Mouse (Mus musculus) cerebellum, adult 2 months (tissue): Measurements from ENCODE around the gene Hltf.

ENCODE experiments used
- CTCF ChIP-seq: fragments of 200-500 bp; IDR thresholded peaks from 2 replicates; pipeline ENCODE4 v1.5.1; 2011; ENCODE audit warnings: low read depth, mild to moderate bottlenecking, control low read depth, low read length, moderate library complexity, borderline replicate concordance; ENCODE audit not compliant: insufficient read depth
- POLR2A ChIP-seq: fragments of 200-500 bp; IDR thresholded peaks from 2 replicates; pipeline ENCODE4 v1.6.1; 2011; ENCODE audit warnings: low read length, control low read depth, borderline replicate concordance; ENCODE audit not compliant: insufficient read depth

DNA sequence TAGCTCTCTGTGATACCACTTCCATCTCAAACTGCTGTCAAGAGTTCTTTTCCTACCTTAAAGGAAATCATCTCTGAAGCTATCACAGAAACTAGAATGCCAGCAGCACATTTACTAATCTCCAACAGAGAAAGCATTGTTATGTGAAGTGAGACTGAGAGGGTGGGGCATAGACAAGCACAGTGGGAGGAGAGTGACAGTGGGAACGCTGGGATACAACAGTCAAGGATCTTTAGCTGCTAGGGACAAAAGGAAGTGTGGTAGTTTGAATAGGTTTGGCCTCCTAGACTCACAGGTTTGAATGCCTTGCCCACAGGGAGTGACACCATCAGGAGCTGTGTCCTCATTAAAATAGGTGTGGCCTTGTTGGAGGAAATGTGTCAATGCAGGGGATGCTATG lies 33.8 kb upstream of the Hltf start:
- TF ChIP-seq POLR2A (no peak), CTCF (no peak)
